Mouse (Mus musculus): ENCODE data around the gene Des. TPM values are rescaled to one million over a fixed set of nuclear protein-coding genes. Genes with fewer than 3 reads are reported as not detected.

The Des gene
- total and polyA plus RNA-seq, 3 experiments = 9.3 to 18.9 (median 11.7) TPM

DNA sequence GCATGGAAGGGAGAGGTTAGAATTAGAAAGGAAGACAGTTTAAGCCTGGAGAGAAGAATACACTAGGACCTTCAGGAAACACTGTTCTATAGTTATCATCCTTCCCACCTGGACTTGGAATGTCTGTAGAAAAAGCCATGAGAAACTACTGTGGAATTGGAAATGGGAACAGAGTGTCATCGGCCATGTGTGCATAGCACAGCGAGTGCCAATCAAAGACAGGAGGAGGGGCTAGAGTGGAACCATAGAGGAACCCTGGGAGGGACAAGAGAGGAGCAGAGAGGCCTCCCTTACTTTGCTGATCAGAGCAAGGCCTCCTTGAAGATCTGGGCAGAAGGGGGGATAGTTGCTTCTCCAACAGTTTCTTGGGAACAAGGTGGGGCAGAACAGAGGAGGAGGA, 19.1 kb downstream of the Des start:
- Histone ChIP-seq H3K36me3 (replicated peaks in 1 of 2; ENCODE audit: control insufficient read depth in 1 of 2, insufficient read depth in 1 of 2, low read length in 1 of 2) (peaks cover 0 to 7% of the 10 kb centered on the region in 2 experiments), H3K9ac (ENCODE audit: insufficient read depth, low read depth) (no peak overlapping the region), H3K9me3 (replicated peaks; ENCODE audit: low read length) (no peaks in the 10 kb centered on the region), H3K4me3 (replicated peaks in 1 of 3; ENCODE audit: low read depth in 2 of 3, low read length in 2 of 3, poor library complexity in 1 of 3) (no peak overlapping the region), H3K4me2 (ENCODE audit: insufficient read depth, low read depth, poor library complexity, severe bottlenecking) (no peak overlapping the region), H3K27ac (ENCODE audit: insufficient read depth, low read depth) (no peak overlapping the region), H3K27me3 (replicated peaks) (no peaks in the 10 kb centered on the region), H3K79me2 (replicated peaks; ENCODE audit: control insufficient read depth, extremely low read depth, insufficient read depth, poor library complexity, severe bottlenecking) (no peaks in the 10 kb centered on the region), H3K4me1 (ENCODE audit: control insufficient read depth in 1 of 2, insufficient read depth in 2 of 2) (peaks cover 0 to 34% of the 10 kb centered on the region in 2 experiments; a peak in 2 of 4 replicates)
- in situ Hi-C loops (cut with MboI; ENCODE audit: low pct_ligation_motif_present, low pct_unique_long_range_greater_than_20kb, low sequenced_read_pairs) (no loop called here), dilution Hi-C loops (cut with MboI; ENCODE audit: extremely low pct_ligation_motif_present, extremely low pct_unique_long_range_greater_than_20kb, low sequenced_read_pairs) (no loop called here)
- no peak for DNase-seq (ENCODE audit: extremely low read depth)
- no peak for TF ChIP-seq USF1 (IDR thresholded peaks at IDR 0.05; ENCODE audit: low read depth, low read length)
- TF ChIP-seq CTCF (conservative IDR thresholded peaks at IDR 0.05 in 1 of 2, IDR thresholded peaks at IDR 0.05 in 1 of 2; ENCODE audit: low read depth in 2 of 2, low read length in 2 of 2) = no peak
- no peak for TF ChIP-seq UBTF (IDR thresholded peaks at IDR 0.05; ENCODE audit: low read depth, low read length)
- TF ChIP-seq TBP (conservative IDR thresholded peaks at IDR 0.05; ENCODE audit: low read depth, low read length) = no peak
- no peak for TF ChIP-seq KAT2A (IDR thresholded peaks at IDR 0.05; ENCODE audit: insufficient replicate concordance, low read length)
- TF ChIP-seq SMC3 (IDR thresholded peaks at IDR 0.05; ENCODE audit: low read depth, low read length) = no peak
- no peak for TF ChIP-seq GABPA (IDR thresholded peaks at IDR 0.05; ENCODE audit: insufficient replicate concordance, low read depth, low read length)
- no peak for TF ChIP-seq MYC (IDR thresholded peaks at IDR 0.05; ENCODE audit: low read depth, low read length)
- no peak for TF ChIP-seq SIN3A (IDR thresholded peaks at IDR 0.05; ENCODE audit: low read length)
- no peak for TF ChIP-seq BHLHE40 (IDR thresholded peaks at IDR 0.05; ENCODE audit: low read depth, low read length)
- no peak for TF ChIP-seq POLR2AphosphoS2 (IDR thresholded peaks at IDR 0.05; ENCODE audit: low read depth, low read length)
- no peak for TF ChIP-seq JUND (conservative IDR thresholded peaks at IDR 0.05; ENCODE audit: low read depth, low read length)

DNA sequence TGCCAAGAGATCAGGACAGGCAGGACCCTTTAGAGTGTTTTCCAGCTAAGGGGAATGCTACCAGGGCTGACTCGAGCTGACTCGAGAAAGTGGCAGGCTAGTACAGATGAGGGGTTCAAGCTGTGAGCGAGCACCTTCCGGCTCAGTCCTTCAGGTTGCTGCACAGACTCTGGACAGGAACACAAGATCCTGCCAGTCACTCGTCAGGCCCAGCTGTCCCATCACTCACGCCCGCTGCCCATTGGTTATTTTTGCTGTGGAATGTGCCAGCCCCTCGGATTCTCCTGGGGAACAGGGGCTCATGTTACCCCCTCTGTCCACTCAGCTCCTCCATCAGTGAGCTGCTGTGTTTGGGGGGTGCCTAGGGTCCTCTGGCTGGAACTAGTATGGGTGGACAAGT, 19.8 kb downstream of the Des start:
- Histone ChIP-seq H3K36me3 (replicated peaks in 1 of 2; ENCODE audit: control insufficient read depth in 1 of 2, insufficient read depth in 1 of 2, low read length in 1 of 2) (peaks cover 0 to 15% of the 10 kb centered on the region in 2 experiments), H3K79me2 (replicated peaks; ENCODE audit: control insufficient read depth, extremely low read depth, insufficient read depth, poor library complexity, severe bottlenecking) (no peaks in the 10 kb centered on the region), H3K9ac (ENCODE audit: insufficient read depth, low read depth) (no peak overlapping the region), H3K9me3 (replicated peaks; ENCODE audit: low read length) (no peaks in the 10 kb centered on the region), H3K4me3 (replicated peaks in 1 of 3; ENCODE audit: low read depth in 2 of 3, low read length in 2 of 3, poor library complexity in 1 of 3) (no peak overlapping the region), H3K27me3 (replicated peaks) (no peaks in the 10 kb centered on the region), H3K27ac (ENCODE audit: insufficient read depth, low read depth) (no peak overlapping the region), H3K4me2 (ENCODE audit: insufficient read depth, low read depth, poor library complexity, severe bottlenecking) (no peak overlapping the region), H3K4me1 (ENCODE audit: control insufficient read depth in 1 of 2, insufficient read depth in 2 of 2) (peaks cover 0 to 32% of the 10 kb centered on the region in 2 experiments; a peak in 2 of 4 replicates)
- DNase-seq (ENCODE audit: extremely low read depth) = no peak
- no peak for TF ChIP-seq RAD21 (IDR thresholded peaks at IDR 0.05; ENCODE audit: low read depth, low read length)
- no peak for TF ChIP-seq USF2 (conservative IDR thresholded peaks at IDR 0.05; ENCODE audit: low read depth, low read length)
- TF ChIP-seq SMC3 (IDR thresholded peaks at IDR 0.05; ENCODE audit: low read depth, low read length) = no peak
- no peak for TF ChIP-seq MXI1 (IDR thresholded peaks at IDR 0.05; ENCODE audit: low read depth, low read length)
- TF ChIP-seq MYC (IDR thresholded peaks at IDR 0.05; ENCODE audit: low read depth, low read length) = no peak
- TF ChIP-seq TCF12 (IDR thresholded peaks at IDR 0.05; ENCODE audit: low read depth, low read length) = no peak
- TF ChIP-seq ETS1 (conservative IDR thresholded peaks at IDR 0.05; ENCODE audit: low read depth, low read length) = no peak
- no peak for TF ChIP-seq KAT2A (IDR thresholded peaks at IDR 0.05; ENCODE audit: insufficient replicate concordance, low read length)
- TF ChIP-seq CTCF (conservative IDR thresholded peaks at IDR 0.05 in 1 of 2, IDR thresholded peaks at IDR 0.05 in 1 of 2; ENCODE audit: low read depth in 2 of 2, low read length in 2 of 2) = no peak
- TF ChIP-seq POLR2AphosphoS2 (IDR thresholded peaks at IDR 0.05; ENCODE audit: low read depth, low read length) = no peak
- TF ChIP-seq BHLHE40 (IDR thresholded peaks at IDR 0.05; ENCODE audit: low read depth, low read length) = no peak
- TF ChIP-seq TBP (conservative IDR thresholded peaks at IDR 0.05; ENCODE audit: low read depth, low read length) = no peak
- TF ChIP-seq MAX (IDR thresholded peaks at IDR 0.05; ENCODE audit: low read length) = no peak
- no peak for TF ChIP-seq MAFK (IDR thresholded peaks at IDR 0.05; ENCODE audit: insufficient replicate concordance, low read length)
- no peak for TF ChIP-seq E2F4 (IDR thresholded peaks at IDR 0.05; ENCODE audit: insufficient replicate concordance, low read depth, low read length)
- dilution Hi-C loops (cut with MboI; ENCODE audit: extremely low pct_ligation_motif_present, extremely low pct_unique_long_range_greater_than_20kb, low sequenced_read_pairs) = no loop called here
- in situ Hi-C loops (cut with MboI; ENCODE audit: low pct_ligation_motif_present, low pct_unique_long_range_greater_than_20kb, low sequenced_read_pairs) = no loop called here

Measured in CH12.LX (cell line).